Mouse (Mus musculus) small intestine, adult 2 months (tissue): Measurements from ENCODE around the gene Tspan14. TPM values are rescaled to one million over a fixed set of nuclear protein-coding genes. Genes with fewer than 3 reads are reported as not detected.

Experiments
- H3K27ac ChIP-seq: fragments of 200-500 bp; 2 replicates; pipeline ENCODE4 v1.5.1; 2012; ENCODE audit warnings: low read depth, low read length, control low read depth, inconsistent platforms; ENCODE audit not compliant: insufficient read depth
- H3K27me3 ChIP-seq: fragments of 200-500 bp; 2 replicates; pipeline ENCODE4 v1.6.1; 2012; ENCODE audit warnings: mild to moderate bottlenecking, moderate library complexity, low read length, inconsistent platforms; ENCODE audit not compliant: control insufficient read depth, insufficient read depth
- H3K36me3 ChIP-seq: fragments of 200-500 bp; 2 replicates; pipeline ENCODE4 v1.6.1; 2012; ENCODE audit warnings: mild to moderate bottlenecking, low read length, control low read depth, inconsistent platforms; ENCODE audit not compliant: control insufficient read depth, insufficient read depth
- H3K4me1 ChIP-seq: fragments of 200-500 bp; 2 replicates; pipeline ENCODE4 v1.6.1; 2012; ENCODE audit warnings: low read length, inconsistent platforms, mixed read lengths; ENCODE audit not compliant: control insufficient read depth, insufficient read depth, insufficient read length
- H3K4me3 ChIP-seq: fragments of 200-500 bp; 2 replicates; pipeline ENCODE4 v1.5.1; 2012; ENCODE audit warnings: low read depth, mild to moderate bottlenecking, control low read depth, inconsistent platforms, low read length, moderate library complexity
- CTCF ChIP-seq: fragments of 200-500 bp; IDR thresholded peaks from 2 replicates; pipeline ENCODE4 v1.5.1; 2012; ENCODE audit warnings: low read depth, mild to moderate bottlenecking, control low read depth, inconsistent platforms, low read length, moderate library complexity, mixed read lengths; ENCODE audit not compliant: insufficient replicate concordance, insufficient read length; ENCODE audit errors: extremely low read depth
- POLR2A ChIP-seq: fragments of 200-500 bp; IDR thresholded peaks from 2 replicates; pipeline ENCODE4 v1.6.1; 2012; ENCODE audit warnings: low read depth, mild to moderate bottlenecking, control low read depth, inconsistent platforms, low read length, moderate library complexity
- WGBS: fragments of 180-500 bp; shearing (Covaris S2); methylation state at CpG from one replicate; pipeline ENCODE4 v1.1.7; 2018; 5-methylcytosine and 5-hydroxymethylcytosine counted together
- polyA plus RNA-seq: library from polyadenylated mRNA; depleted of rRNA; stranded (reverse); fragments of >200 nt; gene quantifications from 2 replicates; pipeline ENCODE4 v1.2.3, GENCODE M21; 2012

Gene Tspan14
- polyA plus RNA-seq, 1 experiment: 38.2 TPM

DNA sequence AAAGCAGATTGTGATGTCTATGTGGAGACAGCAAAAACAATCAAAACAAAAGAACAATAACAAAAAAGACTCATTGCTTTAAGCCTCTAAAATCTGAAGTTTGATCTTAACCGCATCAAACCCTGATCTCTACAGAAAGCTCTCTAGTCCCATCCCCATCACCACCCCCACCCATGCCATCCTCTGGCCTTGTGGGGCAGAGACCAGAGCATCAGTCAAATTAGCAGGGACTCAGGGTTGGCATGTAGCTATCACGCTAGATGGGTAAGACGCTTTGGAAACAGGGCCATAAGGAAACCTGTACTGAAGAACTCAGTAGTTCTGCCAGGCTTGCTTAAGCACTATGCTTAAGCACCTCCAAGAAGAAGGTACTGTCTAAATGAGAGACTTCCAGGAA lies 2.4 kb downstream of the Tspan14 start:
- TF ChIP-seq POLR2A (no peak), CTCF (no peak)
- WGBS: 90% methylated on average over 3 of the region's 3 CpGs

GRCm38 (mm10) chr14:40963501-40964213 lies 3.0 kb downstream of the Tspan14 start:
- H3K4me1 ChIP-seq: peaks cover 47% of the 10 kb centered on the region
- WGBS: 36% methylated on average over 3 of the region's 3 CpGs
- no peaks in the 10 kb centered on the region for H3K36me3 ChIP-seq
- no peak overlapping the region for H3K4me3 ChIP-seq
- no peaks in the 10 kb centered on the region for H3K27me3 ChIP-seq
- H3K27ac ChIP-seq: peak overlapping the region; percentile 40
- TF ChIP-seq POLR2A (no peak), CTCF (no peak)

More for the DNA sequence above, 2.4 kb downstream of the Tspan14 start:
- H3K27ac ChIP-seq: no peak overlapping the region
- H3K27me3 ChIP-seq: no peaks in the 10 kb centered on the region
- no peak overlapping the region for H3K4me3 ChIP-seq
- H3K4me1 ChIP-seq: peaks cover 42% of the 10 kb centered on the region
- no peaks in the 10 kb centered on the region for H3K36me3 ChIP-seq

- Histone ChIP-seq H3K27ac (peak overlapping the region; percentile 40), H3K4me1 (peaks cover 55% of the 10 kb centered on the region), H3K27me3 (no peaks in the 10 kb centered on the region), H3K4me3 (no peak overlapping the region), H3K36me3 (no peaks in the 10 kb centered on the region)
- WGBS: 76% methylated on average over 11 of the region's 11 CpGs
- TF ChIP-seq CTCF (no peak), POLR2A (no peak)
Measured at GRCm38 (mm10) chr14:40962365-40963290, 4.0 kb downstream of the Tspan14 start.

DNA sequence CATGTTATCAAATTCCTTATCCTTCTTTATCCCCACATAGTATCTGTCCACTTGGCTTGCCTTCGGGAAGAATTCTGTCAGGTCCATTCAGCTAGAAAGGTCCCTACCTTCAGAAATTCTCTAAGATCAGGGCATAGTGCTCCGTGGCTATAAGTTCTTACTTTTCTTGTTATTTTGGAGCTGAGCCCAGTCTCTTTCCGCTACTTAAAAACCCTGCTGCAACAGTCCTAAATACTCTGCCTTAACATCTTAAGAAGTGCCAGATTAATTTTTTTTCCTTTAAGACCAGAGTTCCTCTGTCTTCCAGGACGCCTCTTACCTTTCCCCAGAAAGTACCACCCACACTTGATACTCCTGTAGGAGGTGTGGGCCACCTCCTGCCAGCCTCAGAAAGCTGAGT lies 6.4 kb downstream of the Tspan14 start:
- WGBS: 39% methylated on average over 4 of the region's 4 CpGs
- Histone ChIP-seq H3K4me3 (no peak overlapping the region), H3K36me3 (no peaks in the 10 kb centered on the region), H3K4me1 (peaks cover 68% of the 10 kb centered on the region), H3K27ac (peak overlapping the region; percentile 4; the same call in 1 of the 2 replicates), H3K27me3 (no peaks in the 10 kb centered on the region)
- no peak for TF ChIP-seq CTCF
- no peak for TF ChIP-seq POLR2A

DNA sequence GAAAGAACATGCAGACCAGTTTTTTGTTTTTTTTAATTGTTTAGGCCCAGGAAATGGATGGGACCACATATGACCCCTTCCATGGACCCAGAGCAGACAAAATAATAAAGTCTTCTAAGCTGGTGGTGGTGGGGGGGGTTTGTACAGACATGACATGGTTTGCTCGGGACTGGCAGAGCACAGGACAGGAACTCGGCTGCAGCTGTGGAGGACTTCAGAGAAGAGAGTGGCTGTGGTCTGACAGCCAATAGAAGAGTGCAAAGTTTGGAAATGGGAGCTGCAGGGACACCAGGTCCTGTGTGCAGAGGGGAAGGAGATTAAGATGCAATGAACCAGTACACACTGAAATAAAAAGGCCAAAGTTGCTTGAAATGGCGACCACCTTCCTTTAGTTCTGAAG lies 7.0 kb downstream of the Tspan14 start:
- Histone ChIP-seq H3K4me1 (peaks cover 64% of the 10 kb centered on the region), H3K27ac (peak overlapping the region; percentile 48)
- 38% methylated on average over 3 of the region's 3 CpGs for WGBS

GRCm38 (mm10) chr14:40958986-40959381 lies 7.6 kb downstream of the Tspan14 start:
- Histone ChIP-seq H3K27ac (peak overlapping the region; percentile 48), H3K4me3 (no peak overlapping the region), H3K4me1 (peaks cover 63% of the 10 kb centered on the region), H3K36me3 (no peaks in the 10 kb centered on the region), H3K27me3 (no peaks in the 10 kb centered on the region)
- no peak for TF ChIP-seq CTCF
- TF ChIP-seq POLR2A: no peak
- WGBS: 57% methylated on average over 2 of the region's 2 CpGs

More for the DNA sequence above, 7.0 kb downstream of the Tspan14 start:
- Histone ChIP-seq H3K36me3 (no peaks in the 10 kb centered on the region), H3K4me3 (no peak overlapping the region), H3K27me3 (no peaks in the 10 kb centered on the region)
- TF ChIP-seq CTCF (no peak), POLR2A (no peak)

DNA sequence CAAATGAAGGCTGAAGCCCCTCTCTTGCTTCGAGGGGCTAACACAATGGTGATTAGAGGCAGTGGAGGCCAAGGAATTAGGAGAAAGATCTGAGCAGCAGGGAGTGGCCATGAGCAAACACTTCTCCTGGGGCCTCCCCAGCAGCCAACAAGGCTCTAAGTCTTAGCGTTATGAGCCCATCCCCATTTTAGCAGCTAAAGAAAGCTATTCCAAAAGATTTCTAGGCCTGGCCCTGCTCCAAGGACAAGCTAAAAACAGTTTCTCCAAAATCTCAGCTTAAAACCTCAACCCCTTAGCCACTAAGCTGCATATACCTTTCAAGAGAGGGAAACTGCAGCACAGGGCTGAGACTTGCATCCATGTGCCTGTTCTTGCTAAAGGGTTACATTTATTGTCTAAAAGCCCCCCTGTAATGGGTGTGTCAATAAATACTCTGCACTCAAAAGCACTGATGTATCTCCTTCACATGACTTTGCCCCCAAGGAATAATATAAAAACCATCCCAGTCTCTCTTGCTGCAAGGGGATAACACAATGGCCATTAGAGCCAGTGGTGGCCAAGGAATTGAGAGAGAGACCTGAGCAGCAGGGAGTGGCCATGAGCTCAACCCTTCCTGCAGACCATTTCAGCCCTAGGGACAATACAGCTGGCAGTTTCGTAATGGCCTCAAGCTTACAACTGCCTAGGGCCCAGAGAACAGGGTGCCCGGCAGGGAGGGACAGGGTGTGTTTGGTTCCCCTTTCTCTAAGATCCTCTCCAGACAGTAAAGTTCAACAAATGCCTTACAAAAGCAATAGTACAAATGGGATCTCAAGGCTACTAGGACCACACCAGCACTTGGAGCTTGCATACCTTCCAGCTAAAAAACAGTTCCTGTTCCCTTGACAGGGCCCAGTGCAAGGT lies 8.3 kb downstream of the Tspan14 start:
- Histone ChIP-seq H3K27ac (peak overlapping the region; percentile 48), H3K4me3 (no peak overlapping the region), H3K36me3 (no peaks in the 10 kb centered on the region), H3K4me1 (peaks cover 58% of the 10 kb centered on the region), H3K27me3 (no peaks in the 10 kb centered on the region)
- TF ChIP-seq CTCF (no peak), POLR2A (no peak)
- WGBS: 24% methylated on average over 4 of the region's 4 CpGs
